Mouse (Mus musculus): Measurements from ENCODE around the gene Cdkn1a.
A peak's percentile ranks its signal among the peaks of the same experiment; 100 is the strongest.

DNA sequence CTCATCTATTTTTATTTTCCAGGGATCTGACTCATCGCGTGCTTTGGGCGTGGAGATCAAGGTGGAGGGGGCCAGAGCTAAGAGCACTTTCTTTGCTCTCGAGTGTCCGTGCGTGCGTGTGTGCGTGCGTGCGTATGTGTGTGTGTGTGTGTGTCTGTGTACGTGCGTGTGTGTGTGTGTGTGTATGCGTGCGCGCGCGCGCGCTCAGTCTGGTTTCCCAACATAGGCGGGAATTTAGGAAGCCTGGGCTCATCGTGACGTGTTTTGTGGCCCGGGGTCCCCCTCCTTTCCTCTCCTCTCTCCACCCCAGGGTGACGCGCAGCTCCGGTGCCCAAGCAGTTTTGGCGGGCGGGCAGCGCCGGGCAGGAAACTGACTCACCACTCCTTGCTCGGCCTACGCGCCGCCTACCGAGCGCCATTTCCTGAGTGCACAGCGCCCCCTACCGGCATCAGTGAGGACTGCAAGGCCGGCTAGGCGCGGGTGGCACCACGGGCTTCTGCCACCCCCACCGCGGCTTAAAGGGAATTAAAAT lies 4.5 kb downstream of the Cdkn1a start:
- peak; percentile 97 for TF ChIP-seq CTCF (IDR thresholded peaks at IDR 0.05; ENCODE audit: borderline replicate concordance, extremely low read depth, insufficient read depth, insufficient read length)
- TF ChIP-seq POLR2A (IDR thresholded peaks at IDR 0.05; ENCODE audit: borderline replicate concordance, extremely low read depth, insufficient read depth, insufficient read length, poor library complexity, severe bottlenecking): no peak

Data from brain, embryonic 14.5 days (tissue).